Comparison of ENCODE assay signal across 12 mouse cellular contexts in genomic region chr8:57317890-57318480, GRCm38 (mm10). TPM values are rescaled to one million over a fixed set of nuclear protein-coding genes. Genes with fewer than 3 reads are reported as not detected.
DNase-seq lines count a peak whose midpoint lies in the region; ATAC-seq lines count a peak whose summit lies in the region.
"Had no signal": no experiment of that assay in that cellular context is flagged by ENCODE, and none has a peak within 500 bp of the region (broad histone marks: within the 10 kb centered on the region; RNA-seq: fewer than 3 reads in every experiment).

No protein-coding gene starts in this region.

- DNase-seq in embryo, embryonic 10.5 days (ENCODE audit: low spot score), result peak; percentile 38
- DNase-seq in embryo, embryonic 10 days (ENCODE audit: low spot score), result no peak
- peak; percentile 91 for DNase-seq in midbrain, embryonic 11.5 days (ENCODE audit: low spot score, missing footprints)
- DNase-seq in hindbrain, embryonic 14.5 days (ENCODE audit: low spot score), result no peak
- DNase-seq: adrenal gland, postnatal 36 days; kidney, adult 9 months; left cerebral cortex, postnatal 4 days; thymus, postnatal 14 days had no signal

- WGBS in midbrain, embryonic 11.5 days, result under 1% methylated on average over 5 of the region's 5 CpGs
- WGBS in midbrain, embryonic 15.5 days, result 3% methylated on average over 5 of the region's 5 CpGs
- 9% methylated on average over 5 of the region's 5 CpGs for WGBS in limb, embryonic 12.5 days
- 28% methylated on average over 5 of the region's 5 CpGs for WGBS in stomach, embryonic 16.5 days
- WGBS in forebrain, embryonic 15.5 days, result 2% methylated on average over 5 of the region's 5 CpGs
- 2% methylated on average over 5 of the region's 5 CpGs for WGBS in hindbrain, embryonic 14.5 days

- H3K4me2 ChIP-seq in midbrain, embryonic 11.5 days, result no peak overlapping the region
- H3K4me2 ChIP-seq in midbrain, embryonic 15.5 days, result no peak overlapping the region
- peak overlapping the region; percentile 74 for H3K4me2 ChIP-seq in limb, embryonic 12.5 days
- H3K4me2 ChIP-seq in stomach, embryonic 16.5 days (ENCODE audit: low read depth, low read length), result peak overlapping the region; percentile 41
- H3K4me2 ChIP-seq in forebrain, embryonic 15.5 days (replicated peaks), result no peak overlapping the region
- no peak overlapping the region for H3K4me2 ChIP-seq in hindbrain, embryonic 14.5 days (replicated peaks)

- no peaks in the 10 kb centered on the region for H3K36me3 ChIP-seq in midbrain, embryonic 11.5 days (ENCODE audit: control insufficient read depth, insufficient read depth, low read length)
- H3K36me3 ChIP-seq in midbrain, embryonic 15.5 days (replicated peaks), result no peaks in the 10 kb centered on the region
- no peaks in the 10 kb centered on the region for H3K36me3 ChIP-seq in limb, embryonic 12.5 days
- no peaks in the 10 kb centered on the region for H3K36me3 ChIP-seq in stomach, embryonic 16.5 days (ENCODE audit: control insufficient read depth, insufficient read depth, low read length)
- H3K36me3 ChIP-seq in forebrain, embryonic 15.5 days, result no peaks in the 10 kb centered on the region
- H3K36me3 ChIP-seq in hindbrain, embryonic 14.5 days (replicated peaks; ENCODE audit: control insufficient read depth, insufficient read depth), result no peaks in the 10 kb centered on the region

- no peak for ATAC-seq in midbrain, embryonic 11.5 days (ENCODE audit: low FRiP score)
- no peak for ATAC-seq in midbrain, embryonic 15.5 days (replicated peaks)
- ATAC-seq in limb, embryonic 12.5 days (ENCODE audit: insufficient number of reproducible peaks, insufficient read depth, low FRiP score, low TSS enrichment, low read depth), result no peak
- ATAC-seq in stomach, embryonic 16.5 days (ENCODE audit: insufficient read depth, low FRiP score), result no peak
- ATAC-seq in forebrain, embryonic 15.5 days (replicated peaks), result no peak
- no peak for ATAC-seq in hindbrain, embryonic 14.5 days (ENCODE audit: low FRiP score)

- H3K27me3 ChIP-seq in midbrain, embryonic 11.5 days (ENCODE audit: control insufficient read depth, insufficient read depth, low read length), result peaks cover 96% of the 10 kb centered on the region
- peaks cover 86% of the 10 kb centered on the region for H3K27me3 ChIP-seq in midbrain, embryonic 15.5 days (replicated peaks)
- peaks cover 36% of the 10 kb centered on the region for H3K27me3 ChIP-seq in limb, embryonic 12.5 days
- peaks cover 59% of the 10 kb centered on the region for H3K27me3 ChIP-seq in stomach, embryonic 16.5 days (ENCODE audit: control insufficient read depth, insufficient read depth, low read length)
- H3K27me3 ChIP-seq in forebrain, embryonic 15.5 days, result peaks cover 88% of the 10 kb centered on the region
- H3K27me3 ChIP-seq in hindbrain, embryonic 14.5 days (ENCODE audit: control insufficient read depth, insufficient read depth, low read length), result peaks cover 97% of the 10 kb centered on the region

- H3K4me1 ChIP-seq in midbrain, embryonic 11.5 days (ENCODE audit: control insufficient read depth, insufficient read depth, low read length), result peaks cover 9% of the 10 kb centered on the region
- H3K4me1 ChIP-seq in midbrain, embryonic 15.5 days, result peaks cover 14% of the 10 kb centered on the region
- H3K4me1 ChIP-seq in limb, embryonic 12.5 days (replicated peaks), result peaks cover 20% of the 10 kb centered on the region
- peaks cover 3% of the 10 kb centered on the region; the same call in 1 of the 2 replicates for H3K4me1 ChIP-seq in stomach, embryonic 16.5 days (ENCODE audit: control insufficient read depth, insufficient read depth, low read length)
- H3K4me1 ChIP-seq in forebrain, embryonic 15.5 days, result peaks cover 18% of the 10 kb centered on the region
- H3K4me1 ChIP-seq in hindbrain, embryonic 14.5 days (replicated peaks; ENCODE audit: control insufficient read depth, insufficient read depth, low read length), result peaks cover 10% of the 10 kb centered on the region; the same call in 1 of the 2 replicates

- no peak overlapping the region for H3K4me3 ChIP-seq in midbrain, embryonic 11.5 days (ENCODE audit: low read depth, low read length)
- H3K4me3 ChIP-seq in midbrain, embryonic 15.5 days, result no peak overlapping the region
- peak overlapping the region; percentile 86 for H3K4me3 ChIP-seq in limb, embryonic 12.5 days (replicated peaks)
- H3K4me3 ChIP-seq in stomach, embryonic 16.5 days (replicated peaks; ENCODE audit: low read length), result peak overlapping the region; percentile 65
- H3K4me3 ChIP-seq in forebrain, embryonic 15.5 days, result no peak overlapping the region
- H3K4me3 ChIP-seq in hindbrain, embryonic 14.5 days (replicated peaks; ENCODE audit: low read length), result no peak overlapping the region

- H3K9me3 ChIP-seq in midbrain, embryonic 11.5 days (ENCODE audit: control insufficient read depth, low read length), result no peaks in the 10 kb centered on the region
- no peaks in the 10 kb centered on the region for H3K9me3 ChIP-seq in midbrain, embryonic 15.5 days
- H3K9me3 ChIP-seq in limb, embryonic 12.5 days, result no peaks in the 10 kb centered on the region
- no peaks in the 10 kb centered on the region for H3K9me3 ChIP-seq in stomach, embryonic 16.5 days (replicated peaks; ENCODE audit: control insufficient read depth, low read length)
- H3K9me3 ChIP-seq in forebrain, embryonic 15.5 days, result no peaks in the 10 kb centered on the region
- no peaks in the 10 kb centered on the region for H3K9me3 ChIP-seq in hindbrain, embryonic 14.5 days (ENCODE audit: control insufficient read depth, low read length)

- H3K27ac ChIP-seq in midbrain, embryonic 11.5 days (ENCODE audit: low read depth, low read length), result no peak overlapping the region
- H3K27ac ChIP-seq in midbrain, embryonic 15.5 days, result no peak overlapping the region
- peak overlapping the region; percentile 93 for H3K27ac ChIP-seq in limb, embryonic 12.5 days
- peak overlapping the region; percentile 33; the same call in 1 of the 2 replicates for H3K27ac ChIP-seq in stomach, embryonic 16.5 days (ENCODE audit: low read length)
- H3K27ac ChIP-seq in forebrain, embryonic 15.5 days (replicated peaks), result no peak overlapping the region
- H3K27ac ChIP-seq in hindbrain, embryonic 14.5 days, result no peak overlapping the region

- H3K9ac ChIP-seq in midbrain, embryonic 11.5 days (ENCODE audit: low read length), result no peak overlapping the region
- no peak overlapping the region for H3K9ac ChIP-seq in midbrain, embryonic 15.5 days
- peak overlapping the region; percentile 100 for H3K9ac ChIP-seq in limb, embryonic 12.5 days (replicated peaks)
- H3K9ac ChIP-seq in stomach, embryonic 16.5 days (ENCODE audit: low read length), result peak overlapping the region; percentile 2
- H3K9ac ChIP-seq in forebrain, embryonic 15.5 days (replicated peaks), result no peak overlapping the region
- H3K9ac ChIP-seq in hindbrain, embryonic 14.5 days, result no peak overlapping the region

RNA-seq across cellular contexts. Expression of gene Hand2, which starts 2.8 kb away (rescaled TPM):
- polyA plus RNA-seq in midbrain, embryonic 11.5 days (2014; fragmentation: Nextera tagmentation; extraction: Ambion mirVana), result not detected in 2 replicates
- not detected in 2 replicates for polyA plus RNA-seq in midbrain, embryonic 15.5 days (2015; fragmentation: Nextera tagmentation; extraction: Ambion mirVana)
- 19.6 and 23.7 TPM in 2 replicates for polyA plus RNA-seq in limb, embryonic 12.5 days (2016; fragmentation: Nextera tagmentation; extraction: Ambion mirVana)
- polyA plus RNA-seq in stomach, embryonic 16.5 days (2015; fragmentation: Nextera tagmentation; extraction: Ambion mirVana), result 6.2 and 7.5 TPM in 2 replicates
- not detected in 2 replicates for polyA plus RNA-seq in forebrain, embryonic 15.5 days (2015; fragmentation: Nextera tagmentation; extraction: Ambion mirVana)
- not detected in 2 replicates for polyA plus RNA-seq in hindbrain, embryonic 14.5 days (2014; fragmentation: Nextera tagmentation; extraction: Ambion mirVana)

Comparison
In these comparisons a context has a peak if more than half of its experiments do, and no peak if none do; other contexts are left out.
1. DNase-seq: peak in embryo, embryonic 10.5 days (single experiment) and midbrain, embryonic 11.5 days (single experiment); none in embryo, embryonic 10 days (single experiment) and hindbrain, embryonic 14.5 days (single experiment).
2. H3K27ac ChIP-seq: peak in limb, embryonic 12.5 days (single experiment) and stomach, embryonic 16.5 days (single experiment); none in midbrain, embryonic 11.5 days (single experiment), midbrain, embryonic 15.5 days (single experiment), forebrain, embryonic 15.5 days (single experiment) and hindbrain, embryonic 14.5 days (single experiment).
3. H3K4me2 ChIP-seq: peak in limb, embryonic 12.5 days (single experiment) and stomach, embryonic 16.5 days (single experiment); none in midbrain, embryonic 11.5 days (single experiment), midbrain, embryonic 15.5 days (single experiment), forebrain, embryonic 15.5 days (single experiment) and hindbrain, embryonic 14.5 days (single experiment).
4. H3K4me3 ChIP-seq: peak in limb, embryonic 12.5 days (single experiment) and stomach, embryonic 16.5 days (single experiment); none in midbrain, embryonic 11.5 days (single experiment), midbrain, embryonic 15.5 days (single experiment), forebrain, embryonic 15.5 days (single experiment) and hindbrain, embryonic 14.5 days (single experiment).
5. H3K9ac ChIP-seq: peak in limb, embryonic 12.5 days (single experiment) and stomach, embryonic 16.5 days (single experiment); none in midbrain, embryonic 11.5 days (single experiment), midbrain, embryonic 15.5 days (single experiment), forebrain, embryonic 15.5 days (single experiment) and hindbrain, embryonic 14.5 days (single experiment).